Mouse (Mus musculus) activated CD4-positive, CD25-positive, alpha-beta regulatory T cell, adult 9 weeks (primary cell): ENCODE measurements around the gene 9030612E09Rik. TPM values are rescaled to one million over a fixed set of nuclear protein-coding genes. Genes with fewer than 3 reads are reported as not detected.

Experiments
- polyA plus RNA-seq: library from polyadenylated mRNA; unstranded; fragments of 100-300 nt; shearing (Covaris generic); gene quantifications from one replicate; pipeline ENCODE4 v1.2.1, GENCODE M21; 2017

The 9030612E09Rik gene
- not detected for polyA plus RNA-seq

DNA sequence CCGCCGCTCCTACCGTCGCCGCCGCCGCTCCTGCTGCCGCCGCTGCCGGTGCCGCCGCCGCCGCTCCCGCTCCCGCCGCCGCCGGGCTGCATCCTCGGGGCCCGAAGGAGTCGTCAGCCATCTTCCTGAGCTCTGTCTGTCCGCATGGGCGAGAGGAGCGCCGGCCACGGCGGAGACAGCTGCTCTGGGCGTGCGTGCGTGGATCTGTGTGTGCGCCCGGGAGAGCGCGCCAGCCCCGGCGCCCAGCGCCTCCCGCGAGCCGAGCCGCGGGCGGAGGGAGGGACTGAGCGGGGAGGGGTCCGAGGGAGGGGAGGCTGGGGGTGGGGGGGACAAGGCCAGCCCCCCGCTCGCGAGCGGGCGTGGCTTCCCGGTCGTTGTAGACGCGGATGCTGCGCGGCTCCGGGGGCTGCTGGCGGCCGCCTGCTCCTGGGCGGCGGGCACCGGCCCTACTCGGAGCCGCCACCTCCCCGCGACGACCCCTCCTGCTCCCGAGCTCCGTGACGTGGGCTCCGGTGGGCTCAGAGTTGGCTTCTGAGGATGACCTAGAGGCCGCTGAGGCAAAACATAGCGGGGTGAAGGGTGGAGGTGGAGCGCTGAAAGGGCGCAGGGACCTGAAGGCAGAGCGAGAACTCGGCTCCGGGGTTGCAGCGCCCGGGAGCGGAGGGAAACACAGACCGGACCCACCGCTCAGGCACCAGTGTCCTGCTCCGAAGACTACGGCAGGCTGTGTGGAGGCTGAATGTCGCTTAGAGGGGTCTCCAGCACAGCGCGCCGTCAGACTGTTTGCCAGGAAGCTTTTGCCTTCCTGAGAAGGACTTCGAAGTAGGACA is at the start of gene 9030612E09Rik, which contains the start of gene Sobp:
TSS of gene 9030612E09Rik (plus strand) at position 379 of the 830 bp plus-strand sequence.
TSS of gene Sobp (minus strand) at position 205 of the 830 bp plus-strand sequence.

DNA sequence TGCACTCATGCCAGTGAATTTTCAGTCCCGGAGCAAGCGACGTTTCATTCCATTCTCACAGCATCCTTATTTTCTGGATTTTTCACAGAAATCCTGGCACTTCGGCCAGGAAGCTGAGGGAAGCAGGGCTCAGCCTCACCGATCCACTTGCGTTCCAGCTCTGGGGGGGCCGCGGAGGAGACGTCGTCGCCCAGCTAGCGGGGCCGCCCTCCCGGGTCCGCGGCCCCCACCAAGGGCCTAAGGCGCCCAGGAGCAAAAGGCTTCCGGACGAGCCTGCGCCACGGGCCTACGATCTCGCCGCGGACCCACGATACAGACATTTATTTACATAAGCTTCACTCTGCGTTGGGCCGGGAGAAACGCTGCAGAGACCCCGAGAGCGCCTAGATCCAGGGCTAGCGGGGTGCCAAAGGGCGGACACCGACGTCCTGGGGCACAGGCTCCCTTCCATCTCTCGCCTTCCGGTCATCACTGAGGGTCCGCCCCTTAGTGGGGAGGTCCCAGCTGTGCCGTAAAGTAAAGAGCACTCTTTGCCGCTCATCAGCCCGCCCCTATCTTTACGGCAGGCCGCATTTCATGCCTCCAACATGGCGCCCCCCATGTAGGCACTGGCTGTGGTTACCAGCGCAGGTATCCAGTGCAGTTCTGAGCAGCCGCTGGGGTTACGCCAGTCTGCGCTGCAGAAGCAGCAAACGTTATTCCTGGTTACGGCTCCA is 46.6 kb downstream of the 9030612E09Rik start, which contains the start of gene Pdss2:
TSS of gene Pdss2 (plus strand) at position 577 of the 716 bp plus-strand sequence.

Other genes with a start within 250 kb of the 9030612E09Rik start
- not detected for gene Sobp, start 174 bp upstream of the 9030612E09Rik start, polyA plus RNA-seq
- 13.0 TPM for gene Pdss2, start 46.8 kb downstream of the 9030612E09Rik start, polyA plus RNA-seq